Mouse (Mus musculus) left cerebral cortex, adult 2 months (tissue): ENCODE measurements at regions not wholly inside any gene's neighbourhood (a gene's known extent, or its start where the extent isn't known, plus 50 kb on each side); places are given as distances from the start of the nearest gene placed in this dataset.

Experiments
- DNase-seq, 2 experiments: peaks; one replicate each; pipeline ENCODE4 v3.0.0; 2021 to 2022; ENCODE audit warnings: low spot score in 2 of 2, mixed read lengths in 1 of 2; ENCODE audit errors: extremely low spot score in 1 of 2
- H3K27ac ChIP-seq: fragments of 200-600 bp; 2 replicates; pipeline ENCODE4 v1.8.1; 2022
- H3K4me3 ChIP-seq: fragments of 200-600 bp; 2 replicates; pipeline ENCODE4 v1.8.1; 2022
- CTCF ChIP-seq: fragments of 200-600 bp; IDR thresholded peaks from 2 replicates; pipeline ENCODE4 v1.8.1; 2022; ENCODE audit warnings: antibody characterized with exemption, mild to moderate bottlenecking, moderate library complexity
- intact Hi-C: fragments of 180-260 bp; cut with DNase I; formaldehyde crosslinking; loops from one replicate; pipeline ENCODE4 v1.15.1; 2025

- TF ChIP-seq CTCF: no peak
- intact Hi-C loops: no loop called here
- no peak for DNase-seq
- Histone ChIP-seq H3K4me3 (no peak overlapping the region), H3K27ac (no peak overlapping the region)
Measured at GRCm38 (mm10) chr3:150109561-150109960, 1119.2 kb upstream of the Adgrl2 start.

- H3K27ac ChIP-seq: no peak overlapping the region
Measured at GRCm38 (mm10) chr3:150112231-150112630, 1121.9 kb upstream of the Adgrl2 start.

GRCm38 (mm10) chr3:150119866-150120265, 1129.5 kb upstream of the Adgrl2 start:
- intact Hi-C loops: no loop called here
- no peak overlapping the region for H3K4me3 ChIP-seq
- no peak for TF ChIP-seq CTCF
- no peak overlapping the region for H3K27ac ChIP-seq
- no peak for DNase-seq

More at GRCm38 (mm10) chr3:150112231-150112630, 1121.9 kb upstream of the Adgrl2 start:
- TF ChIP-seq CTCF: no peak
- DNase-seq: no peak
- intact Hi-C loops: no loop called here
- no peak overlapping the region for H3K4me3 ChIP-seq

- no peak overlapping the region for H3K4me3 ChIP-seq
- intact Hi-C loops: no loop called here
Measured at GRCm38 (mm10) chr3:150146635-150147034, 1156.3 kb upstream of the Adgrl2 start.

GRCm38 (mm10) chr3:150151152-150151822, 1160.9 kb upstream of the Adgrl2 start:
- intact Hi-C loops: no loop called here
- no peak for DNase-seq
- Histone ChIP-seq H3K27ac (no peak overlapping the region), H3K4me3 (no peak overlapping the region)
- TF ChIP-seq CTCF: no peak

More at GRCm38 (mm10) chr3:150146635-150147034, 1156.3 kb upstream of the Adgrl2 start:
- DNase-seq: no peak
- H3K27ac ChIP-seq: no peak overlapping the region
- no peak for TF ChIP-seq CTCF

GRCm38 (mm10) chr3:150151823-150152158, 1161.4 kb upstream of the Adgrl2 start:
- no peak for DNase-seq
- intact Hi-C loops: no loop called here
- H3K4me3 ChIP-seq: no peak overlapping the region
- no peak overlapping the region for H3K27ac ChIP-seq
- TF ChIP-seq CTCF: no peak

- intact Hi-C loops: no loop called here
- no peak overlapping the region for H3K4me3 ChIP-seq
- no peak for TF ChIP-seq CTCF
- no peak overlapping the region for H3K27ac ChIP-seq
- DNase-seq: no peak
Measured at GRCm38 (mm10) chr3:150152893-150153292, 1162.5 kb upstream of the Adgrl2 start.

- no peak for DNase-seq
- TF ChIP-seq CTCF: no peak
- intact Hi-C loops: no loop called here
- Histone ChIP-seq H3K4me3 (no peak overlapping the region), H3K27ac (no peak overlapping the region)
Measured at GRCm38 (mm10) chr3:150185807-150186206, 1195.5 kb upstream of the Adgrl2 start.

- no peak overlapping the region for H3K27ac ChIP-seq
- no peak for TF ChIP-seq CTCF
- DNase-seq: no peak
- intact Hi-C loops: no loop called here
- H3K4me3 ChIP-seq: no peak overlapping the region
Measured at GRCm38 (mm10) chr3:150193132-150193531, 1202.8 kb upstream of the Adgrl2 start.

GRCm38 (mm10) chr3:150198492-150198891, 1208.1 kb upstream of the Adgrl2 start:
- Histone ChIP-seq H3K4me3 (no peak overlapping the region), H3K27ac (no peak overlapping the region)
- DNase-seq: no peak
- intact Hi-C loops: no loop called here
- no peak for TF ChIP-seq CTCF

GRCm38 (mm10) chr3:150205902-150206301, 1215.5 kb upstream of the Adgrl2 start:
- intact Hi-C loops: no loop called here
- DNase-seq: no peak
- H3K27ac ChIP-seq: no peak overlapping the region

GRCm38 (mm10) chr3:150233279-150233678, 1204.4 kb upstream of the Adgrl4 start:
- Histone ChIP-seq H3K4me3 (no peak overlapping the region), H3K27ac (no peak overlapping the region)
- DNase-seq: no peak
- intact Hi-C loops: no loop called here
- no peak for TF ChIP-seq CTCF

More at GRCm38 (mm10) chr3:150205902-150206301, 1215.5 kb upstream of the Adgrl2 start:
- H3K4me3 ChIP-seq: no peak overlapping the region
- TF ChIP-seq CTCF: no peak

- no peak for TF ChIP-seq CTCF
- Histone ChIP-seq H3K27ac (no peak overlapping the region), H3K4me3 (no peak overlapping the region)
- no peak for DNase-seq
- intact Hi-C loops: no loop called here
Measured at GRCm38 (mm10) chr3:150236946-150237600, 1200.6 kb upstream of the Adgrl4 start.
